Mouse (Mus musculus): ENCODE results near the gene Csdc2.
"Not testable (repeated sequence)": the region's sequence is repeated elsewhere in the genome, so short reads cannot be mapped to it uniquely, and the experiment has no call there.

DNA sequence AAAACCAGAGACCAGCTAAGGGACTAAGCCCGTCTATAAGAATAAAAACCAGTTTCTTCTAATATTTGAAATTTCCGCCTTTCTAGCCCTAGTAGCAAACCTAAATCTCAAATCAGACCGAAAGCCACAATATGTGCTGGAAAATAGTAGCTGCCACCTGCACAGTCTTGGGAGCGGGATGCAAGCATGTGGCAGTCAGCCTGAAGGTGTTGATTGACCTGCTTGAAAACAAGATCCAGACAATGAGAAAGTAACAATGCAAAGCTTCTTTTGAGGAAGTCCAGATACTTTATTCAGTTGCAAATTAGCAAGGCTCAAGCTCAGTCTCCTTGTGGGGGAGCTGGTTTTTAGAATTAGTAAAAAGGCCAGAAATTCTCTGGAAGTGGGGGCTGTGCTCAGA, 33.9 kb downstream of the Csdc2 start:
- not testable (repeated sequence) for TF ChIP-seq CTCF (conservative IDR thresholded peaks at IDR 0.05; ENCODE audit: insufficient read depth, insufficient read length, low read depth, low read length); POLR2A (IDR thresholded peaks at IDR 0.05; ENCODE audit: low read depth, low read length)
